Mouse (Mus musculus) hindbrain, embryonic 14.5 days (tissue): ENCODE data around the gene Il33. TPM values are rescaled to one million over a fixed set of nuclear protein-coding genes. Genes with fewer than 3 reads are reported as not detected.

ENCODE experiments used
- ATAC-seq: fragments of 200-750 bp; cut with Nextera tagmentation; 2 replicates; pipeline ENCODE4 v1.8.0; 2017; ENCODE audit warnings: moderate number of reproducible peaks, mild to moderate bottlenecking, moderate TSS enrichment, moderate library complexity; ENCODE audit not compliant: low FRiP score
- DNase-seq: peaks from one replicate; pipeline ENCODE4 v3.0.0-alpha.2; 2015; ENCODE audit warnings: low spot score
- H3K27ac ChIP-seq: fragments of 300-500 bp; sonication (generic); 2 replicates; pipeline ENCODE4 v1.5.1; 2014; ENCODE audit warnings: mild to moderate bottlenecking, moderate library complexity
- H3K27me3 ChIP-seq: fragments of 300-500 bp; sonication (generic); 2 replicates; pipeline ENCODE4 v1.6.1; 2014; ENCODE audit warnings: mild to moderate bottlenecking, low read length, mixed read lengths; ENCODE audit not compliant: control insufficient read depth, insufficient read depth
- H3K36me3 ChIP-seq: fragments of 300-500 bp; sonication (generic); replicated peaks from 2 replicates; pipeline ENCODE4 v1.6.1; 2014; ENCODE audit not compliant: control insufficient read depth, insufficient read depth
- H3K4me1 ChIP-seq: fragments of 300-500 bp; sonication (generic); replicated peaks from 2 replicates; pipeline ENCODE4 v1.6.1; 2014; ENCODE audit warnings: antibody characterized with exemption, low read length, mixed read lengths; ENCODE audit not compliant: control insufficient read depth, insufficient read depth
- H3K4me2 ChIP-seq: fragments of 300-500 bp; sonication (generic); replicated peaks from 2 replicates; pipeline ENCODE4 v1.6.1; 2014; ENCODE audit warnings: mild to moderate bottlenecking, moderate library complexity
- H3K4me3 ChIP-seq: fragments of 300-500 bp; sonication (generic); replicated peaks from 2 replicates; pipeline ENCODE4 v1.5.1; 2014; ENCODE audit warnings: mild to moderate bottlenecking, low read length
- H3K9ac ChIP-seq: fragments of 300-500 bp; sonication (generic); 2 replicates; pipeline ENCODE4 v1.6.1; 2014
- H3K9me3 ChIP-seq: fragments of 300-500 bp; sonication (generic); 2 replicates; pipeline ENCODE4 v1.6.1; 2016; ENCODE audit warnings: low read length; ENCODE audit not compliant: control insufficient read depth
- WGBS: fragments of 180-500 bp; shearing (Covaris S2); extraction: QIAGEN DNeasy Blood & Tissue Kit; methylation state at CpG from one replicate; pipeline ENCODE4 v1.1.7; 2014; 5-methylcytosine and 5-hydroxymethylcytosine counted together
- polyA plus RNA-seq: library from polyadenylated mRNA; unstranded; fragments of >200 nt; fragmentation: Nextera tagmentation; extraction: Ambion mirVana; gene quantifications from 2 replicates; pipeline ENCODE4 v1.2.1, GENCODE M21; 2014

Gene Il33
- polyA plus RNA-seq, 1 experiment from 2014 or later: 2.0 TPM

- 0 out of 2 replicates have a peak, but pooled peaks cover 5% of the 10 kb centered on the region for H3K9me3 ChIP-seq
- no peak for ATAC-seq
- H3K4me3 ChIP-seq: no peak overlapping the region
- no peaks in the 10 kb centered on the region for H3K27me3 ChIP-seq
- H3K36me3 ChIP-seq: no peaks in the 10 kb centered on the region
- no peak overlapping the region for H3K9ac ChIP-seq
- no peaks in the 10 kb centered on the region for H3K4me1 ChIP-seq
- no peak overlapping the region for H3K27ac ChIP-seq
- DNase-seq: no peak
- no peak overlapping the region for H3K4me2 ChIP-seq
- 93% methylated on average over 2 of the region's 2 CpGs for WGBS
These were observed 38.7 kb downstream of the Il33 start for GRCm38 (mm10) chr19:29963598-29964092.

- no peak overlapping the region for H3K27ac ChIP-seq
- no peaks in the 10 kb centered on the region for H3K27me3 ChIP-seq
- DNase-seq (no peak), ATAC-seq (no peak)
- no peak overlapping the region for H3K4me2 ChIP-seq
- H3K9me3 ChIP-seq: 0 out of 2 replicates have a peak, but pooled peaks cover 5% of the 10 kb centered on the region
- H3K36me3 ChIP-seq: no peaks in the 10 kb centered on the region
- no peak overlapping the region for H3K9ac ChIP-seq
- H3K4me1 ChIP-seq: no peaks in the 10 kb centered on the region
- 94% methylated on average over 3 of the region's 3 CpGs for WGBS
- no peak overlapping the region for H3K4me3 ChIP-seq
These were observed 43.0 kb downstream of the Il33 start for GRCm38 (mm10) chr19:29967960-29968359.

- no peak for DNase-seq
- Histone ChIP-seq H3K4me3 (no peak overlapping the region), H3K4me2 (no peak overlapping the region), H3K27ac (no peak overlapping the region), H3K9ac (no peak overlapping the region), H3K4me1 (no peaks in the 10 kb centered on the region), H3K9me3 (no peaks in the 10 kb centered on the region), H3K27me3 (no peaks in the 10 kb centered on the region), H3K36me3 (no peaks in the 10 kb centered on the region)
- ATAC-seq: no peak
- WGBS: 77% methylated on average over 5 of the region's 5 CpGs
These were observed 48.5 kb downstream of the Il33 start for GRCm38 (mm10) chr19:29973396-29973795.

- no peaks in the 10 kb centered on the region for H3K4me1 ChIP-seq
- H3K4me3 ChIP-seq: no peak overlapping the region
- H3K27me3 ChIP-seq: no peaks in the 10 kb centered on the region
- WGBS: 66% methylated on average over 2 of the region's 2 CpGs
- no peak overlapping the region for H3K27ac ChIP-seq
- H3K9me3 ChIP-seq: no peaks in the 10 kb centered on the region
- ATAC-seq (peak; percentile 8; the same call in 1 of the 2 replicates), DNase-seq (peak; percentile 70)
- no peak overlapping the region for H3K9ac ChIP-seq
- H3K36me3 ChIP-seq: no peaks in the 10 kb centered on the region
- no peak overlapping the region for H3K4me2 ChIP-seq
These were observed 53.9 kb downstream of the Il33 start for GRCm38 (mm10) chr19:29978847-29979246.

- no peak overlapping the region for H3K27ac ChIP-seq
- H3K36me3 ChIP-seq: no peaks in the 10 kb centered on the region
- H3K4me3 ChIP-seq: no peak overlapping the region
- 77% methylated on average over 8 of the region's 8 CpGs for WGBS
- no peaks in the 10 kb centered on the region for H3K4me1 ChIP-seq
- H3K9ac ChIP-seq: no peak overlapping the region
- DNase-seq (no peak), ATAC-seq (no peak)
- H3K4me2 ChIP-seq: no peak overlapping the region
- H3K27me3 ChIP-seq: no peaks in the 10 kb centered on the region
- H3K9me3 ChIP-seq: no peaks in the 10 kb centered on the region
These were observed 54.7 kb downstream of the Il33 start for GRCm38 (mm10) chr19:29979452-29980089.

GRCm38 (mm10) chr19:29984208-29985005 lies 59.5 kb downstream of the Il33 start:
- H3K9me3 ChIP-seq: no peaks in the 10 kb centered on the region
- no peaks in the 10 kb centered on the region for H3K36me3 ChIP-seq
- WGBS: 73% methylated on average over 16 of the region's 16 CpGs
- ATAC-seq: no peak
- H3K4me2 ChIP-seq: no peak overlapping the region
- no peak overlapping the region for H3K9ac ChIP-seq
- no peaks in the 10 kb centered on the region for H3K27me3 ChIP-seq
- DNase-seq: no peak
- no peak overlapping the region for H3K27ac ChIP-seq
- no peaks in the 10 kb centered on the region for H3K4me1 ChIP-seq
- no peak overlapping the region for H3K4me3 ChIP-seq

- Histone ChIP-seq H3K27ac (no peak overlapping the region), H3K4me1 (no peaks in the 10 kb centered on the region), H3K36me3 (no peaks in the 10 kb centered on the region), H3K9ac (no peak overlapping the region), H3K9me3 (no peaks in the 10 kb centered on the region), H3K4me3 (no peak overlapping the region), H3K4me2 (no peak overlapping the region), H3K27me3 (no peaks in the 10 kb centered on the region)
- no peak for ATAC-seq
- no peak for DNase-seq
- WGBS: 84% methylated on average over 12 of the region's 12 CpGs
These were observed 61.7 kb downstream of the Il33 start for GRCm38 (mm10) chr19:29986464-29987091.

GRCm38 (mm10) chr19:30000406-30001365 lies 75.8 kb downstream of the Il33 start:
- peaks cover 4% of the 10 kb centered on the region; the same call in 1 of the 2 replicates for H3K9me3 ChIP-seq
- H3K27me3 ChIP-seq: no peaks in the 10 kb centered on the region
- H3K9ac ChIP-seq: no peak overlapping the region
- ATAC-seq (peak; percentile 77; the same call in 1 of the 2 replicates), DNase-seq (peak; percentile 32)
- H3K4me3 ChIP-seq: no peak overlapping the region
- no peaks in the 10 kb centered on the region for H3K36me3 ChIP-seq
- 0 out of 2 replicates have a peak overlapping the region, but pooled peaks have one; percentile 15 for H3K27ac ChIP-seq
- 32% methylated on average over 12 of the region's 12 CpGs for WGBS
- H3K4me2 ChIP-seq: peak overlapping the region; percentile 20
- H3K4me1 ChIP-seq: no peaks in the 10 kb centered on the region
